Mouse (Mus musculus) hematopoietic multipotent progenitor cell, adult 10-12 weeks (in vitro differentiated cells): ENCODE data around the gene Olfr1443. TPM values are rescaled to one million over a fixed set of nuclear protein-coding genes. Genes with fewer than 3 reads are reported as not detected.

ENCODE experiments used
- polyA plus RNA-seq: library from polyadenylated mRNA; stranded (reverse); fragments of >175 nt; gene quantifications from 2 replicates; pipeline ENCODE4 v1.2.3, GENCODE M21; 2012; ENCODE audit warnings: low replicate concordance

Olfr1443 gene
- polyA plus RNA-seq = not detected in 2 replicates

DNA sequence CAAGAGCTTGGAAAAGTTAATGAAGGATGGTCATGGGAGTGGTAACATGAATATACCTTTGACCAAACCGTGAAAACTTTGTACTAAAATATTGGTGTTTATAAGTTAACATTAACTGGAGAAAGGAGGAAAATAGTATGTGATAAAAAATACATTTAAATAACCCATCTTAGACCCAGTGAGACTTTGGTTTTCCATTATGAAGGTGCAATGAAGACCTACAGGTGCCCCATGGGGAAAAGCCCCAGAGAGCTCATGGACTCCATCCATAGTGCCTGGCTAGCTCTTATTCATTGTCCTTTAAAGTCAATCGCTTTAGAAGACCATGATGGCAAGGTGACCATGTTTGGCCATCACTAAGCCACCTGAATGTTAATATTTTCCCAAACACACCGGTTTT lies at the start of gene Olfr1443:
Olfr1443 (plus strand) TSS at position 301 of the 400 bp plus-strand sequence.

DNA sequence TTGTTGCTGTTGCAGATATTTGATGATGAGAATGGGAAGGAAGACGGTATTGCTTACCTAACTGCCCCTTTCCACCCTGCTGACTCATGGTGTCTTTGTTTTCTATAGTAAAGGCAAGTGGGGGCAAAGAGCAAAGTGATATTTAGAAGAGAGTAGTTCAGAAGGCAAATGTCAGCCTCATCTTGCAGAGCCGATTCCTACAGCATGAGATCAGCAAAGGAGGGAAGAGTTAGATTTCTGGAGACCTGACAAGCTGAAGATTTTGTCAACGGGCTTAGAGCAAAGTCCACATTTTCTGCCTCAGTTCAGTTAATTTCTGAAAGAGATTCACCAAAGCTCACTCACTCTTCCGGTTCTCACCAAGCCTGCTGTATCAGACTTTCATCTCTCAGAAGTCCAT lies 44.7 kb upstream of the Olfr1443 start, which contains the start of gene Glyat:
Glyat (plus strand) TSS at position 133 of the 400 bp plus-strand sequence.

DNA sequence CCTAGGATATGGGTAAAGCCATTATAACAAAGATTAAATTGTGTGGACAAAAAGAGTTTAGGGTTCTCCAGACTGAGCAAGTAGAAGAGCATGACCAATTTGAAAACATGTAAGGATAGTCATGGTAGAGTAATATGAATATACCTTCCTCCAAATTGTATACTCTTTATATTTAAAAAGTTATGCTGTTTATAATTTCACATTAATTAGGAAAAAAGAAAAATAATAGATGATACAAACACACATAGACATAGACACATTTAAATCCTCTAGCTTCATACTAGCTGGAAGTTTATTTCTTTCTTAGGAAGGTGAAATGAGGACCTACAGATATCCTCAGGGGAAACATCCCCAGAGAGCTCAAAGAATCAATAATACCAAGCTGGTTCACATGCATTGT lies 7.8 kb upstream of the Olfr1443 start, which contains the start of gene Olfr1442:
Olfr1442 (plus strand) TSS at position 301 of the 400 bp plus-strand sequence.

DNA sequence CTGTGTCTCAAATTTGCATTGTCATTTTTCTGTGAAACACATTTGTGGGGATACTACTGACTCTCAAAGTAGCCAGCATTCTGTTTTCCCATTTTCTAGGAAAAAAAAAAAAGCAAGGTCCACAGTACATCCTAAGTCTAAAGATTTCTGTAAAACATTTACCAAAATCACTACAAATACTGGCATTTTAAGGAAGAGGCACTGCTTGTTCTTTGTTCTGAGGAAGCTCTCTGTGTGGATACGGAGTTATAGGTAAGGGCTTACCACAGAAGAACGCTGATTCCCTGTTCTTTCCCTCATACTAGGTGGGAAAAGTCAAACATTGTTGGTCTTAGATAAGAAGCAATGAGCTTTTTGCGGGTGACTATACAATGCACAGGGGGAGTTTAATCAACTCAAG lies 17.7 kb downstream of the Olfr1443 start, which contains the start of gene Keg1:
Keg1 (plus strand) TSS at position 197 of the 400 bp plus-strand sequence.

Other genes with a start within 250 kb of the Olfr1443 start
- 23.5 and 31.3 TPM in 2 replicates for gene Mpeg1, start 217.3 kb upstream of the Olfr1443 start, polyA plus RNA-seq
- gene Dtx4, start 176.7 kb upstream of the Olfr1443 start, polyA plus RNA-seq = 2.9 and 4.8 TPM in 2 replicates
- 2.0 and 7.7 TPM in 2 replicates for gene Fam111a, start 132.4 kb upstream of the Olfr1443 start, polyA plus RNA-seq
- gene Gm4952, start 78.1 kb upstream of the Olfr1443 start, polyA plus RNA-seq = not detected in 2 replicates
- gene Glyat, start 44.8 kb upstream of the Olfr1443 start, polyA plus RNA-seq = not detected in 2 replicates
- gene Olfr1442, start 7.7 kb upstream of the Olfr1443 start, polyA plus RNA-seq = not detected in 2 replicates
- not detected in 2 replicates for gene Keg1, start 17.7 kb downstream of the Olfr1443 start, polyA plus RNA-seq
- gene Cntf, start 87.5 kb downstream of the Olfr1443 start, polyA plus RNA-seq = 0.26 TPM in 1 of 2 replicates, not detected in the other
- gene Zfp91, start 118.0 kb downstream of the Olfr1443 start, polyA plus RNA-seq = 24.5 and 39.3 TPM in 2 replicates
- 4.5 and 5.1 TPM in 2 replicates for gene Lpxn, start 118.1 kb downstream of the Olfr1443 start, polyA plus RNA-seq
- not detected in 2 replicates for gene Gm5244, start 168.6 kb downstream of the Olfr1443 start, polyA plus RNA-seq
- gene Olfr1444, start 179.2 kb downstream of the Olfr1443 start, polyA plus RNA-seq = 0.10 TPM in 1 of 2 replicates, not detected in the other
- not detected in 2 replicates for gene Olfr1445, start 205.7 kb downstream of the Olfr1443 start, polyA plus RNA-seq
- not detected in 2 replicates for gene Olfr1446, start 215.4 kb downstream of the Olfr1443 start, polyA plus RNA-seq
- gene Olfr1447, start 225.6 kb downstream of the Olfr1443 start, polyA plus RNA-seq = not detected in 2 replicates
- gene Olfr1448, start 246.3 kb downstream of the Olfr1443 start, polyA plus RNA-seq = not detected in 2 replicates